Mouse (Mus musculus): ENCODE measurements around the gene Nek11.
"Not testable (repeated sequence)": the region's sequence is repeated elsewhere in the genome, so short reads cannot be mapped to it uniquely, and the experiment has no call there.

Nek11 gene

GRCm38 (mm10) chr9:105134536-105134935 lies 260.8 kb downstream of the Nek11 start:
- DNase-seq = no peak

GRCm38 (mm10) chr9:105132002-105132367 lies 263.3 kb downstream of the Nek11 start:
- DNase-seq = no peak

- DNase-seq = peak; percentile 87 to 88
Observed at GRCm38 (mm10) chr9:105131253-105132001, 263.9 kb downstream of the Nek11 start, which contains the start of gene Nudt16. Nudt16 (minus strand) TSS chr9:105131824.

GRCm38 (mm10) chr9:105130331-105130730 lies 265.0 kb downstream of the Nek11 start:
- no peak for DNase-seq

GRCm38 (mm10) chr9:105125206-105125605 lies 270.1 kb downstream of the Nek11 start:
- not testable (repeated sequence) for DNase-seq

Measured in cerebellum, postnatal 36 days (tissue).